Mouse (Mus musculus) stomach, postnatal 0 days (tissue): ENCODE measurements around the gene Nrbp1.

Source experiments
- CTCF ChIP-seq: IDR thresholded peaks from 2 replicates; pipeline ENCODE4 v1.5.1; 2016; ENCODE audit warnings: antibody characterized with exemption, low read depth, mild to moderate bottlenecking, moderate library complexity
- EP300 ChIP-seq: optimal IDR thresholded peaks from 2 replicates; pipeline ENCODE3; 2016; ENCODE audit warnings: antibody characterized with exemption

GRCm38 (mm10) chr5:31198616-31199320, 41.9 kb upstream of the Nrbp1 start:
- TF ChIP-seq EP300 (no peak), CTCF (no peak)
